Mouse (Mus musculus): Measurements from ENCODE around the gene Ago4. TPM values are rescaled to one million over a fixed set of nuclear protein-coding genes. Genes with fewer than 3 reads are reported as not detected.

Gene Ago4
- total RNA-seq, 2 experiments from 2014 or later, result 0.45 to 0.84 TPM

Other genes starting within 250 kb of the Ago4 start
- gene Col8a2, start 246.7 kb downstream of the Ago4 start, total RNA-seq (2015; ENCODE audit: low replicate concordance), result not detected in 2 replicates
- gene Col8a2, start 246.7 kb downstream of the Ago4 start, total RNA-seq (2017; ENCODE audit: low replicate concordance), result 0.39 TPM in 1 of 2 replicates, not detected in the other
- gene Adprhl2, start 211.8 kb downstream of the Ago4 start, total RNA-seq (2015; ENCODE audit: low replicate concordance), result 2.2 TPM in 1 of 2 replicates, not detected in the other
- 4.7 and 5.5 TPM in 2 replicates for gene Adprhl2, start 211.8 kb downstream of the Ago4 start, total RNA-seq (2017; ENCODE audit: low replicate concordance)
- not detected in 2 replicates for gene Tekt2, start 207.8 kb downstream of the Ago4 start, total RNA-seq (2015; ENCODE audit: low replicate concordance)
- not detected in 2 replicates for gene Tekt2, start 207.8 kb downstream of the Ago4 start, total RNA-seq (2017; ENCODE audit: low replicate concordance)
- 3.4 and 13.7 TPM in 2 replicates for gene Ago3, start 103.9 kb downstream of the Ago4 start, total RNA-seq (2015; ENCODE audit: low replicate concordance)
- gene Ago3, start 103.9 kb downstream of the Ago4 start, total RNA-seq (2017; ENCODE audit: low replicate concordance), result 2.3 and 5.0 TPM in 2 replicates
- gene Ago1, start 64.9 kb downstream of the Ago4 start, total RNA-seq (2015; ENCODE audit: low replicate concordance), result 4.2 and 4.3 TPM in 2 replicates
- 1.8 and 3.6 TPM in 2 replicates for gene Ago1, start 64.9 kb downstream of the Ago4 start, total RNA-seq (2017; ENCODE audit: low replicate concordance)
- 76.3 and 172 TPM in 2 replicates for gene Clspn, start 23.5 kb upstream of the Ago4 start, total RNA-seq (2015; ENCODE audit: low replicate concordance)
- 304 and 354 TPM in 2 replicates for gene Clspn, start 23.5 kb upstream of the Ago4 start, total RNA-seq (2017; ENCODE audit: low replicate concordance)
- gene 5730409E04Rik, start 76.3 kb upstream of the Ago4 start, total RNA-seq (2015; ENCODE audit: low replicate concordance), result not detected in 2 replicates
- 0.39 TPM in 1 of 2 replicates, not detected in the other for gene 5730409E04Rik, start 76.3 kb upstream of the Ago4 start, total RNA-seq (2017; ENCODE audit: low replicate concordance)
- 78.2 and 88.0 TPM in 2 replicates for gene Psmb2, start 144.2 kb upstream of the Ago4 start, total RNA-seq (2015; ENCODE audit: low replicate concordance)
- gene Psmb2, start 144.2 kb upstream of the Ago4 start, total RNA-seq (2017; ENCODE audit: low replicate concordance), result 11.7 and 47.1 TPM in 2 replicates
- gene Tfap2e, start 202.8 kb upstream of the Ago4 start, total RNA-seq (2015; ENCODE audit: low replicate concordance), result not detected in 2 replicates
- not detected in 2 replicates for gene Tfap2e, start 202.8 kb upstream of the Ago4 start, total RNA-seq (2017; ENCODE audit: low replicate concordance)
- 1.1 and 1.3 TPM in 2 replicates for gene Ncdn, start 220.0 kb upstream of the Ago4 start, total RNA-seq (2015; ENCODE audit: low replicate concordance)
- 1.0 and 3.0 TPM in 2 replicates for gene Ncdn, start 220.0 kb upstream of the Ago4 start, total RNA-seq (2017; ENCODE audit: low replicate concordance)
- 11.3 and 24.5 TPM in 2 replicates for gene AU040320, start 220.1 kb upstream of the Ago4 start, total RNA-seq (2015; ENCODE audit: low replicate concordance)
- 3.8 and 8.0 TPM in 2 replicates for gene AU040320, start 220.1 kb upstream of the Ago4 start, total RNA-seq (2017; ENCODE audit: low replicate concordance)